Mouse (Mus musculus) neural tube, embryonic 11.5 days (tissue): ENCODE data around the gene Trex1. TPM values are rescaled to one million over a fixed set of nuclear protein-coding genes. Genes with fewer than 3 reads are reported as not detected.

Source experiments
- ATAC-seq: fragments of 200-750 bp; cut with Nextera tagmentation; 2 replicates; pipeline ENCODE4 v1.8.0; 2017; ENCODE audit warnings: moderate number of reproducible peaks, mild to moderate bottlenecking, moderate TSS enrichment, moderate library complexity; ENCODE audit not compliant: insufficient read depth, low FRiP score, low TSS enrichment
- DNase-seq: peaks from one replicate; pipeline ENCODE4 v3.0.0-alpha.2; 2015; ENCODE audit warnings: low spot score
- H3K27ac ChIP-seq: fragments of 300-500 bp; sonication (generic); 2 replicates; pipeline ENCODE4 v1.5.1; 2014; ENCODE audit warnings: low read depth, mild to moderate bottlenecking, low read length
- H3K27me3 ChIP-seq: fragments of 300-500 bp; sonication (generic); 2 replicates; pipeline ENCODE4 v1.6.1; 2014; ENCODE audit warnings: mild to moderate bottlenecking, low read length, mixed read lengths; ENCODE audit not compliant: control insufficient read depth, insufficient read depth
- H3K36me3 ChIP-seq: fragments of 300-500 bp; sonication (generic); 2 replicates; pipeline ENCODE4 v1.6.1; 2014; ENCODE audit warnings: mild to moderate bottlenecking, low read length, moderate library complexity, mixed read lengths; ENCODE audit not compliant: control insufficient read depth, insufficient read depth
- H3K4me1 ChIP-seq: fragments of 300-500 bp; sonication (generic); 2 replicates; pipeline ENCODE4 v1.6.1; 2014; ENCODE audit warnings: low read length, mixed read lengths; ENCODE audit not compliant: control insufficient read depth, insufficient read depth
- H3K4me2 ChIP-seq: fragments of 300-500 bp; sonication (generic); 2 replicates; pipeline ENCODE4 v1.6.1; 2014; ENCODE audit warnings: low read depth, mild to moderate bottlenecking, moderate library complexity
- H3K4me3 ChIP-seq: fragments of 300-500 bp; sonication (generic); 2 replicates; pipeline ENCODE4 v1.5.1; 2014; ENCODE audit warnings: low read depth, low read length
- H3K9ac ChIP-seq: fragments of 300-500 bp; sonication (generic); 2 replicates; pipeline ENCODE4 v1.6.1; 2014; ENCODE audit warnings: mild to moderate bottlenecking, low read length
- H3K9me3 ChIP-seq: fragments of 300-500 bp; sonication (generic); 2 replicates; pipeline ENCODE4 v1.6.1; 2016; ENCODE audit warnings: low read length; ENCODE audit not compliant: control insufficient read depth
- WGBS: fragments of 180-500 bp; shearing (Covaris S2); extraction: QIAGEN DNeasy Blood & Tissue Kit; methylation state at CpG from one replicate; pipeline ENCODE4 v1.1.7; 2014; 5-methylcytosine and 5-hydroxymethylcytosine counted together
- polyA plus RNA-seq: library from polyadenylated mRNA; unstranded; fragments of >200 nt; fragmentation: Nextera tagmentation; extraction: Ambion mirVana; gene quantifications from 2 replicates; pipeline ENCODE4 v1.2.1, GENCODE M21; 2014

Gene Trex1
- polyA plus RNA-seq, 1 experiment from 2014 or later, result 7.8 TPM

- peaks cover 23% of the 10 kb centered on the region for H3K4me1 ChIP-seq
- no peak overlapping the region for H3K4me2 ChIP-seq
- peak overlapping the region; percentile 14; the same call in 1 of the 2 replicates for H3K9ac ChIP-seq
- no peaks in the 10 kb centered on the region for H3K9me3 ChIP-seq
- ATAC-seq (no peak), DNase-seq (no peak)
- no peak overlapping the region for H3K4me3 ChIP-seq
- H3K27me3 ChIP-seq, result no peaks in the 10 kb centered on the region
- peaks cover 17% of the 10 kb centered on the region for H3K36me3 ChIP-seq
- WGBS, result 80% methylated on average over 20 of the region's 20 CpGs
- no peak overlapping the region for H3K27ac ChIP-seq
These were observed 40.9 kb upstream of the Trex1 start for GRCm38 (mm10) chr9:109100307-109100928.

DNA sequence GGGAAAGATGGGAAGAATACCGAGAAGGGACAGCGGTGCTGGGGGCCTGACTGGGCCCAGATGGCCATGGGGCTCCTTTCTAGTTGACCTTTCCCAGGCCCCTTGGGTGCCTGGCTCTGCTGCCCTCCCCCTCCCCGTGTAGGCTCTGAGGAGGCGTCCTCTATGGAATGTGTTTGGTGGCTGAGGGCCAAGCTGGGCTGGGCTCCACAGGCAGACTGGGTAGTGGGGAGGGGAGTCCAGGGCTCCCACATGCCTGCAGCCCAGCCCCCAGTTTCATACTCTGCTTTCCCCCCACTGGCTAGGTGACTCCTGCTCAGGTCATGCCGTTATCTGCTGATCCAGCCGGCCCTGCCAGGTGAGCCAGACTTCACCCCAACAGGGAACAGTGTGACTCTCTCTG, 39.4 kb upstream of the Trex1 start:
- Histone ChIP-seq H3K36me3 (peaks cover 14% of the 10 kb centered on the region), H3K9ac (no peak overlapping the region), H3K9me3 (no peaks in the 10 kb centered on the region), H3K4me1 (peaks cover 31% of the 10 kb centered on the region), H3K4me3 (no peak overlapping the region), H3K27me3 (no peaks in the 10 kb centered on the region), H3K4me2 (peak overlapping the region; percentile 92; the same call in 1 of the 2 replicates), H3K27ac (no peak overlapping the region)
- DNase-seq, result no peak
- WGBS, result 70% methylated on average over 4 of the region's 6 CpGs
- ATAC-seq, result no peak

DNA sequence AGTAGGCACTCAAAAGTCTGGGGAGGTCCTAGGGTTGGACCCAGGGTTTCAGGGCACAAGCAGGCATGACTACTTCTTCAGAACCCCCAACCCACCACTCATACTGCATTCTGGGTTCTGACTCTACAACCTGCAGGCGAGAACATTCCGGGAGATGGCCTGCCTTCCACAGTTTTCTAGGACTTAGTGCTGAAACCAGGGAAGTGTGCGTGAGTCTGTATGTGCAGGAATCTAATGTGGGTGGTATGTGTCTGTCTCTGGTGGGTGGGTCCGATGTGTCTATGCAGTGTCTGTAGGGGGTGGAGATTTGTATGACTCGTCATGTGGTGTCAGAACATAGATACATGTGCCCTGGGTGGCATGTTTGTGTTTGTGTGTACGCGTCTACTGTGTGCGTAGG, 38.8 kb upstream of the Trex1 start:
- Histone ChIP-seq H3K4me1 (peaks cover 34% of the 10 kb centered on the region), H3K4me3 (0 out of 2 replicates have a peak overlapping the region, but pooled peaks have one; percentile 71), H3K36me3 (peaks cover 8% of the 10 kb centered on the region), H3K27ac (no peak overlapping the region), H3K4me2 (peak overlapping the region; percentile 92), H3K9ac (no peak overlapping the region), H3K9me3 (no peaks in the 10 kb centered on the region), H3K27me3 (no peaks in the 10 kb centered on the region)
- DNase-seq, result no peak
- no peak for ATAC-seq
- WGBS, result 90% methylated on average over 8 of the region's 8 CpGs

GRCm38 (mm10) chr9:109097831-109098230, 38.3 kb upstream of the Trex1 start:
- no peak for ATAC-seq
- Histone ChIP-seq H3K27me3 (no peaks in the 10 kb centered on the region), H3K9ac (peak overlapping the region; percentile 96), H3K36me3 (peaks cover 6% of the 10 kb centered on the region), H3K27ac (peak overlapping the region; percentile 100; the same call in 1 of the 2 replicates), H3K4me3 (peak overlapping the region; percentile 71), H3K9me3 (no peaks in the 10 kb centered on the region), H3K4me2 (peak overlapping the region; percentile 92), H3K4me1 (peaks cover 34% of the 10 kb centered on the region)
- 77% methylated on average over 4 of the region's 5 CpGs for WGBS
- no peak for DNase-seq

- 17% methylated on average over 6 of the region's 6 CpGs for WGBS
- DNase-seq (no peak), ATAC-seq (no peak)
- Histone ChIP-seq H3K27ac (peak overlapping the region; percentile 100), H3K4me1 (peaks cover 34% of the 10 kb centered on the region), H3K9me3 (no peaks in the 10 kb centered on the region), H3K4me3 (peak overlapping the region; percentile 71), H3K36me3 (peaks cover 6% of the 10 kb centered on the region), H3K4me2 (peak overlapping the region; percentile 92), H3K9ac (peak overlapping the region; percentile 96), H3K27me3 (no peaks in the 10 kb centered on the region)
These were observed 37.8 kb upstream of the Trex1 start for GRCm38 (mm10) chr9:109097291-109097690.

DNA sequence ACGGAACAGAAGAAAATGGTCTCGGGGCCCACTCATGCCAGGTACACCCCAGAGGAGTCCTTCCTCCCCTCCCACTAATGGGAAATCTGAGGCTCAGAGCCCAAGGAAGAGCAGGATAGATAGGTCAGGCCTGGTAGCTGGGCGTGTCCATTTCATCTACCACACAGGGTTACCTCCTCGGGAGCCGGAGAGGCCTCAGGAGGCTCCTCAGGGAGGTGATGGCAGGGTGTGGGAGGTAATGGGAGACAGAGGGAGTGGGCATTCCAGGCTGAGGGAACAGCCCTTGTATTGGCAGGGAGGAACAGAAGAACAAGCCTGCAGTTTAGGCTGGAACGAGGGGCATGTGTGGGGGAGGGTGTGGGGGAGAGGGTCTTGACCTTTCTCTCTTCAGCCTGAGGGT, 37.3 kb upstream of the Trex1 start:
- Histone ChIP-seq H3K4me2 (peak overlapping the region; percentile 92), H3K4me1 (peaks cover 34% of the 10 kb centered on the region), H3K9ac (peak overlapping the region; percentile 96), H3K36me3 (peaks cover 6% of the 10 kb centered on the region), H3K27ac (peak overlapping the region; percentile 100), H3K27me3 (no peaks in the 10 kb centered on the region), H3K9me3 (no peaks in the 10 kb centered on the region), H3K4me3 (peak overlapping the region; percentile 71)
- WGBS, result 23% methylated on average over 6 of the region's 6 CpGs
- ATAC-seq (no peak), DNase-seq (peak; percentile 35)

DNA sequence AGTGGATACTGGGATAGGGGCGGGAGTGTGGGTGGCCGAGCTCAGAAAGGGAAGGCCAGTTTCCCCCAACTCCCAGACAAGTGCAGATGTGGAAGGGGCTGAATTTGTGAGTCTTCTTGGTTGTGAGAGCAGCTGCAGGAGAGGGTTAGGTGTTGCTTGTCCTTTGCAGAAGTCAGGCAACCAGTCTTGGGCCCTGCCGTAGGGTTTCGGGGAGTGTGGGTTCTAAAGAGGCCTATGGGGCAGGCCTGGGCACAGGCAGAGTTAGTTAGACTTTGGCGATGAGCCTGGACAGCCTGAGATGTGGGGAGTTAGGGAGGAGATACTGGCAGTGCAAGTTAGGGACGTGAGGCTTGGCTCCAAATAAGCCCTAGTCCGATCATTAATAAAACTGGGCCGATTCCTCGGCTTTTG, 36.7 kb upstream of the Trex1 start:
- WGBS, result 12% methylated on average over 9 of the region's 9 CpGs
- ATAC-seq, result no peak
- Histone ChIP-seq H3K9me3 (no peaks in the 10 kb centered on the region), H3K4me1 (peaks cover 34% of the 10 kb centered on the region), H3K27ac (peak overlapping the region; percentile 100), H3K36me3 (peaks cover 5% of the 10 kb centered on the region), H3K4me2 (peak overlapping the region; percentile 92), H3K9ac (peak overlapping the region; percentile 96), H3K27me3 (no peaks in the 10 kb centered on the region), H3K4me3 (peak overlapping the region; percentile 71)
- peak; percentile 48 for DNase-seq

- H3K9ac ChIP-seq, result peak within 1 kb of the TSS; percentile 96
- H3K4me1 ChIP-seq, result peaks cover 34% of the 10 kb centered on the region
- ATAC-seq, result peak; percentile 77
- H3K9me3 ChIP-seq, result no peaks in the 10 kb centered on the region
- peak within 1 kb of the TSS; percentile 71 for H3K4me3 ChIP-seq
- H3K27me3 ChIP-seq, result no peaks in the 10 kb centered on the region
- peak within 1 kb of the TSS; percentile 100 for H3K27ac ChIP-seq
- under 1% methylated on average over 85 of the region's 102 CpGs for WGBS
- peaks cover 5% of the 10 kb centered on the region for H3K36me3 ChIP-seq
- peak within 1 kb of the TSS; percentile 92 for H3K4me2 ChIP-seq
- DNase-seq, result peak; percentile 85
These were observed 35.8 kb upstream of the Trex1 start, which contains the start of gene Plxnb1 for GRCm38 (mm10) chr9:109095137-109095982. TSS of gene Plxnb1 (plus strand) at chr9:109095389.
